Mouse (Mus musculus) intestine, embryonic 16.5 days (tissue): ENCODE measurements around the gene Pemt. TPM values are rescaled to one million over a fixed set of nuclear protein-coding genes. Genes with fewer than 3 reads are reported as not detected.
A peak's percentile ranks its signal among the peaks of the same experiment; 100 is the strongest.
"Not testable (repeated sequence)": the region's sequence is repeated elsewhere in the genome, so short reads cannot be mapped to it uniquely, and the experiment has no call there.

ENCODE experiments used
- ATAC-seq: fragments of 200-750 bp; cut with Nextera tagmentation; 2 replicates; pipeline ENCODE4 v1.8.0; 2017; ENCODE audit warnings: moderate TSS enrichment, moderate library complexity
- H3K27ac ChIP-seq: fragments of 300-500 bp; sonication (generic); 2 replicates; pipeline ENCODE4 v1.5.1; 2014; ENCODE audit warnings: mild to moderate bottlenecking, low read length
- H3K27me3 ChIP-seq: fragments of 300-500 bp; sonication (generic); replicated peaks from 2 replicates; pipeline ENCODE4 v1.6.1; 2014; ENCODE audit warnings: low read length, control low read depth, mixed read lengths; ENCODE audit not compliant: control insufficient read depth, insufficient read depth
- H3K36me3 ChIP-seq: fragments of 300-500 bp; sonication (generic); 2 replicates; pipeline ENCODE4 v1.6.1; 2014; ENCODE audit warnings: low read length, control low read depth; ENCODE audit not compliant: control insufficient read depth, insufficient read depth
- H3K4me1 ChIP-seq: fragments of 300-500 bp; sonication (generic); 2 replicates; pipeline ENCODE4 v1.6.1; 2014; ENCODE audit warnings: low read length, control low read depth, mixed read lengths; ENCODE audit not compliant: control insufficient read depth, insufficient read depth
- H3K4me2 ChIP-seq: fragments of 300-500 bp; sonication (generic); 2 replicates; pipeline ENCODE4 v1.6.1; 2014; ENCODE audit warnings: low read depth, low read length, control low read depth
- H3K4me3 ChIP-seq: fragments of 300-500 bp; sonication (generic); 2 replicates; pipeline ENCODE4 v1.5.1; 2014; ENCODE audit warnings: mild to moderate bottlenecking, low read length
- H3K9ac ChIP-seq: fragments of 300-500 bp; sonication (generic); 2 replicates; pipeline ENCODE4 v1.6.1; 2014; ENCODE audit warnings: low read depth, low read length
- H3K9me3 ChIP-seq: fragments of 300-500 bp; sonication (generic); 2 replicates; pipeline ENCODE4 v1.6.1; 2016; ENCODE audit warnings: low read length, control low read depth; ENCODE audit not compliant: control insufficient read depth
- WGBS: fragments of 180-500 bp; shearing (Covaris S2); extraction: QIAGEN DNeasy Blood & Tissue Kit; methylation state at CpG from one replicate; pipeline ENCODE4 v1.1.7; 2014; 5-methylcytosine and 5-hydroxymethylcytosine counted together
- polyA plus RNA-seq: library from polyadenylated mRNA; unstranded; fragments of >200 nt; fragmentation: Nextera tagmentation; extraction: Ambion mirVana; gene quantifications from 2 replicates; pipeline ENCODE4 v1.2.1, GENCODE M21; 2015

The Pemt gene
- polyA plus RNA-seq, 1 experiment from 2014 or later = 6.7 TPM

GRCm38 (mm10) chr11:59947752-59948400, 98.4 kb downstream of the Pemt start, which contains the start of gene Med9:
Gene Med9, plus strand, starts transcription at chr11:59948206.
- no peaks in the 10 kb centered on the region for H3K36me3 ChIP-seq
- H3K4me3 ChIP-seq = peak within 1 kb of the TSS; percentile 75
- WGBS = under 1% methylated on average over 43 of the region's 43 CpGs
- no peaks in the 10 kb centered on the region for H3K27me3 ChIP-seq
- H3K4me2 ChIP-seq = peak within 1 kb of the TSS; percentile 68
- peak within 1 kb of the TSS; percentile 39 for H3K27ac ChIP-seq
- H3K9me3 ChIP-seq = no peaks in the 10 kb centered on the region
- H3K4me1 ChIP-seq = peaks cover 10% of the 10 kb centered on the region; the same call in 1 of the 2 replicates
- peak; percentile 98 for ATAC-seq
- peak within 1 kb of the TSS; percentile 90 for H3K9ac ChIP-seq

- H3K4me1 ChIP-seq = peaks cover 17% of the 10 kb centered on the region
- H3K27ac ChIP-seq, H3K4me3 ChIP-seq, H3K36me3 ChIP-seq, H3K9me3 ChIP-seq, H3K4me2 ChIP-seq, ATAC-seq, H3K27me3 ChIP-seq, H3K9ac ChIP-seq: not testable (repeated sequence)
- 91% methylated on average over 9 of the region's 10 CpGs for WGBS
Observed at GRCm38 (mm10) chr11:59944855-59945254, 101.4 kb downstream of the Pemt start.

- WGBS = 10% methylated on average over 3 of the region's 3 CpGs
- no peak overlapping the region; the same call in 1 of the 2 replicates for H3K27ac ChIP-seq
- H3K9ac ChIP-seq = no peak overlapping the region
- no peaks in the 10 kb centered on the region for H3K36me3 ChIP-seq
- peaks cover 7% of the 10 kb centered on the region; the same call in 1 of the 2 replicates for H3K4me1 ChIP-seq
- no peaks in the 10 kb centered on the region for H3K27me3 ChIP-seq
- no peak overlapping the region for H3K4me2 ChIP-seq
- ATAC-seq = peak; percentile 57
- no peak overlapping the region for H3K4me3 ChIP-seq
- H3K9me3 ChIP-seq = no peaks in the 10 kb centered on the region
Observed at GRCm38 (mm10) chr11:59941391-59941790, 104.9 kb downstream of the Pemt start.

GRCm38 (mm10) chr11:59940645-59941044, 105.6 kb downstream of the Pemt start:
- no peak overlapping the region for H3K4me2 ChIP-seq
- no peak overlapping the region for H3K27ac ChIP-seq
- peak; percentile 35; the same call in 1 of the 2 replicates for ATAC-seq
- no peak overlapping the region for H3K4me3 ChIP-seq
- no peaks in the 10 kb centered on the region for H3K9me3 ChIP-seq
- 65% methylated on average over 3 of the region's 3 CpGs for WGBS
- no peak overlapping the region for H3K9ac ChIP-seq
- no peaks in the 10 kb centered on the region for H3K36me3 ChIP-seq
- peaks cover 7% of the 10 kb centered on the region; the same call in 1 of the 2 replicates for H3K4me1 ChIP-seq
- no peaks in the 10 kb centered on the region for H3K27me3 ChIP-seq

GRCm38 (mm10) chr11:59939821-59940220, 106.5 kb downstream of the Pemt start:
- 71% methylated on average over 1 of the region's 1 CpGs for WGBS
- H3K9me3 ChIP-seq = no peaks in the 10 kb centered on the region
- peaks cover 7% of the 10 kb centered on the region; the same call in 1 of the 2 replicates for H3K4me1 ChIP-seq
- H3K36me3 ChIP-seq = no peaks in the 10 kb centered on the region
- no peak overlapping the region for H3K9ac ChIP-seq
- no peak overlapping the region for H3K4me3 ChIP-seq
- H3K27me3 ChIP-seq = no peaks in the 10 kb centered on the region
- ATAC-seq = peak; percentile 41; the same call in 1 of the 2 replicates
- H3K27ac ChIP-seq = no peak overlapping the region
- H3K4me2 ChIP-seq = no peak overlapping the region

- Histone ChIP-seq H3K4me3 (no peak overlapping the region), H3K4me1 (peaks cover 18% of the 10 kb centered on the region), H3K36me3 (no peaks in the 10 kb centered on the region), H3K9me3 (no peaks in the 10 kb centered on the region), H3K27me3 (no peaks in the 10 kb centered on the region), H3K27ac (no peak overlapping the region), H3K9ac (no peak overlapping the region), H3K4me2 (no peak overlapping the region)
- ATAC-seq = no peak
- 45% methylated on average over 2 of the region's 2 CpGs for WGBS
Observed at GRCm38 (mm10) chr11:59937615-59938014, 108.7 kb downstream of the Pemt start.

GRCm38 (mm10) chr11:59937023-59937422, 109.3 kb downstream of the Pemt start:
- H3K27me3 ChIP-seq = no peaks in the 10 kb centered on the region
- peaks cover 24% of the 10 kb centered on the region for H3K4me1 ChIP-seq
- H3K36me3 ChIP-seq = no peaks in the 10 kb centered on the region
- ATAC-seq = no peak
- H3K4me3 ChIP-seq = no peak overlapping the region
- no peak overlapping the region for H3K4me2 ChIP-seq
- no peak overlapping the region for H3K27ac ChIP-seq
- WGBS = 85% methylated on average over 3 of the region's 3 CpGs
- H3K9me3 ChIP-seq = no peaks in the 10 kb centered on the region
- no peak overlapping the region for H3K9ac ChIP-seq

GRCm38 (mm10) chr11:59933943-59934342, 112.3 kb downstream of the Pemt start:
- Histone ChIP-seq H3K27ac (peak overlapping the region; percentile 33; the same call in 1 of the 2 replicates), H3K4me1 (peaks cover 30% of the 10 kb centered on the region), H3K4me3 (no peak overlapping the region), H3K36me3 (no peaks in the 10 kb centered on the region), H3K27me3 (no peaks in the 10 kb centered on the region), H3K9me3 (no peaks in the 10 kb centered on the region), H3K4me2 (no peak overlapping the region), H3K9ac (no peak overlapping the region)
- 40% methylated on average over 12 of the region's 12 CpGs for WGBS
- ATAC-seq = no peak

- peak; percentile 82 for ATAC-seq
- WGBS = 43% methylated on average over 9 of the region's 9 CpGs
Observed at GRCm38 (mm10) chr11:59932560-59933337, 113.5 kb downstream of the Pemt start.

More at GRCm38 (mm10) chr11:59932560-59933337, 113.5 kb downstream of the Pemt start:
- Histone ChIP-seq H3K4me2 (0 out of 2 replicates have a peak overlapping the region, but pooled peaks have one; percentile 18), H3K4me1 (peaks cover 30% of the 10 kb centered on the region), H3K36me3 (no peaks in the 10 kb centered on the region), H3K9me3 (no peaks in the 10 kb centered on the region), H3K4me3 (no peak overlapping the region), H3K27ac (peak overlapping the region; percentile 70), H3K27me3 (no peaks in the 10 kb centered on the region), H3K9ac (peak overlapping the region; percentile 4; the same call in 1 of the 2 replicates)
